Mouse (Mus musculus): Measurements from ENCODE around the gene Nap1l4. TPM values are rescaled to one million over a fixed set of nuclear protein-coding genes. Genes with fewer than 3 reads are reported as not detected.

Nap1l4 gene
- total RNA-seq, 2 experiments from 2014 or later = 106 to 119 TPM

DNA sequence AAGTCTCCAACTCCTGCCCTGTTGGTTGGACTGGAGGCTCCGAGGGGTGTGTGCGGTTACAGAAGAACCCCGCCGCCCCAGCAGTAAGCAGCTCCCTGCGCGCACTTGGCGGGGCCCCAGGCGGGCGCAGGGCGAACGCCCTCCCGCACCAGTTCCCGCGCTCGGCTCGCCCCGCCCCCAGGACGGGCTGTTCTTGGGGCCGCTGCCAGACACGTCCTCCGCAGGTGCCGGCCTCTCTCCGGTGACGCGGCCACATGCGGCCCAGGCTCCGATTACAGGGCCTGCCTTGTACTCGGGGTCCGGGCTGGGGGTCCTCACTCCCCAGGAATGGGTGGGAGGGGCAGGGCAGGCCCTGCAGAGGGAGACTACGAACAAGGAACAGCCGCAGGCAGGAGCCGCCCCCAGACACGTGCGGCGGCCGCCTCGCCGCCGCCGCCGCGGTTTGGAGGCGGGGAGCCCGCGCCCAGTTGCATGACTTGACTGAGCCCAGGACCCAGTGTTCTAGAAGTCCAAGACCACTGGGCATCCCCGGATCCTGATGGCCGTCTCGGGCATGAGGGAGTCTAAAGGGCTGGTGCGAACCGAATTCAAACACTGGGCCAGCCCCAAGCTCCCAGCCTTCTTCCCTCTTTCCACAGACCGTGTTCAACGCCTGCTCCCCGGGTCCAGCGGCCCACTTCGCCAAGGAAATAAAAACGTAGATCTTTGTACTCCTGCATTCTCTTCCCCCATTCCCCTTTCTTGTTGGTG lies 83.9 kb downstream of the Nap1l4 start:
- DNase-seq (ENCODE audit: low spot score in 2 of 2) = no peak
- Histone ChIP-seq H3K4me3 (peak overlapping the region; percentile 41), H3K27ac (no peak overlapping the region)
- no peak for TF ChIP-seq CTCF (conservative IDR thresholded peaks at IDR 0.05)

DNA sequence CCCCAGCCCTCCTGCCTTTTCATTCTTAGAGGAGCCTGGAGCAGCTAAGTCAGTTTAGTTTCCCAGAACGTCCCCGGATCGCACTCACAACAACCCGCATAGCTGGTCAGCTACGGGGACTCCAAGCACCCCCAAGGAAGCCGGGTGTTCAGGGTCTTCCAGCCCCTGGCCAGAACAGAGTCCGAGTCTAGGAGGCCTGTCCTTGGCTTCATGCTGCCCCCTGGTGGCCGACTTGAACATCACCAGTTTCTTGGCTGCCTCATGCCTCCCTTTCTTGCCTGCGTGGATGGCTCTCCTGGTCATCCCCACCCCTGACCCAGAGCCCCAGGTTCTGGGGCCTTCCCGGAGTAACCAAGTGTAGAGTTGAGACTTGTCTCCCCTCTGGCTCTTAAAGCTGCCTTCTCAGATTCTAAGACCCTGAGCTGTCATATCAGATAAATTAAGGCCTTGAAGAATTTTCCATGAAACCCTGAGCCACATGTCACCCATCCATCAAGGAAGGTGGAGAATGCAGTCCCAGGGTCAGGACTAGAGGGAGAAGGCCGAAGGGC lies 85.0 kb downstream of the Nap1l4 start:
- peak; percentile 59 to 74 for DNase-seq (ENCODE audit: low spot score in 2 of 2)
- TF ChIP-seq CTCF (conservative IDR thresholded peaks at IDR 0.05) = peak; percentile 97
- Histone ChIP-seq H3K27ac (no peak overlapping the region), H3K4me3 (no peak overlapping the region)

Small RNA genes within 50 kb of the gene (microRNA-seq; reads per million reads assigned to microRNA genes)
- gene Mir7064 = 0 reads per million in 2 experiments

Other genes with a start within 250 kb of the Nap1l4 start
- 1 to 10 TPM; 2.5 to 6.7 TPM for gene Cdkn1c, start 88.1 kb downstream of the Nap1l4 start, total RNA-seq (2021)
- gene Slc22a18, start 75.4 kb downstream of the Nap1l4 start, total RNA-seq (2021) = under 1 TPM; 0.29 to 0.54 TPM
- not detected for gene Phlda2, start 46.0 kb downstream of the Nap1l4 start, total RNA-seq (2021)
- 10 to 100 TPM; 38.4 to 42.0 TPM for gene Cars, start 51.0 kb upstream of the Nap1l4 start, total RNA-seq (2021)
- gene Tnfrsf26, start 79.6 kb upstream of the Nap1l4 start, total RNA-seq (2021) = not detected
- 1 to 10 TPM; 2.6 to 2.8 TPM for gene Tnfrsf22, start 100.6 kb upstream of the Nap1l4 start, total RNA-seq (2021)
- gene Tnfrsf23, start 136.8 kb upstream of the Nap1l4 start, total RNA-seq (2021) = 1 to 10 TPM; 1.3 to 1.6 TPM
- gene Osbpl5, start 207.9 kb upstream of the Nap1l4 start, total RNA-seq (2021) = 10 to 100 TPM; 18.0 to 24.4 TPM
- not detected for gene Mrgprg, start 217.9 kb upstream of the Nap1l4 start, total RNA-seq (2021)
- gene Mrgpre, start 235.4 kb upstream of the Nap1l4 start, total RNA-seq (2021) = 1 to 10 TPM; 5.9 to 6.5 TPM